Mouse (Mus musculus) liver, embryonic 14.5 days (tissue): ENCODE measurements around the gene Serf2. TPM values are rescaled to one million over a fixed set of nuclear protein-coding genes. Genes with fewer than 3 reads are reported as not detected.
"Not testable (repeated sequence)": the region's sequence is repeated elsewhere in the genome, so short reads cannot be mapped to it uniquely, and the experiment has no call there.

Source experiments
- ATAC-seq: fragments of 200-750 bp; cut with Nextera tagmentation; 2 replicates; pipeline ENCODE4 v1.8.0; 2017; ENCODE audit warnings: moderate number of reproducible peaks, mild to moderate bottlenecking, moderate library complexity; ENCODE audit not compliant: insufficient read depth
- DNase-seq, 3 experiments: peaks; one replicate each; pipeline ENCODE4 v3.0.0-alpha.2; 2012 to 2013; ENCODE audit warnings: low read depth in 3 of 3, low spot score in 3 of 3
- H3K27ac ChIP-seq: fragments of 300-500 bp; sonication (generic); 2 replicates; pipeline ENCODE4 v1.5.1; 2014; ENCODE audit warnings: moderate library complexity, mild to moderate bottlenecking, control low read depth, inconsistent platforms
- H3K27me3 ChIP-seq: fragments of 300-500 bp; sonication (generic); 2 replicates; pipeline ENCODE4 v1.6.1; 2014; ENCODE audit warnings: mild to moderate bottlenecking, low read length, moderate library complexity; ENCODE audit not compliant: control insufficient read depth, insufficient read depth
- H3K36me3 ChIP-seq: fragments of 300-500 bp; sonication (generic); replicated peaks from 2 replicates; pipeline ENCODE4 v1.6.1; 2014; ENCODE audit warnings: low read depth; ENCODE audit not compliant: control insufficient read depth, insufficient read depth
- H3K4me1 ChIP-seq, 2 experiments: fragments of 200-500 bp in 1 of 2; fragments of 300-500 bp in 1 of 2; sonication (generic) in 1 of 2; replicated peaks; 2 replicates each; pipeline ENCODE4 v1.6.1; 2012 to 2014; ENCODE audit warnings: antibody characterized with exemption in 1 of 2, inconsistent platforms in 1 of 2, low read length in 1 of 2; ENCODE audit not compliant: control insufficient read depth in 2 of 2, insufficient read depth in 2 of 2
- H3K4me2 ChIP-seq: fragments of 300-500 bp; sonication (generic); 2 replicates; pipeline ENCODE4 v1.6.1; 2014; ENCODE audit warnings: low read depth, mild to moderate bottlenecking, control low read depth, moderate library complexity
- H3K4me3 ChIP-seq, 2 experiments: fragments of 200-500 bp in 1 of 2; fragments of 300-500 bp in 1 of 2; sonication (generic) in 1 of 2; 2 replicates each; pipeline ENCODE4 v1.5.1; 2012 to 2014; ENCODE audit warnings: low read depth in 2 of 2, low read length in 2 of 2, mild to moderate bottlenecking in 2 of 2, control low read depth in 1 of 2, inconsistent platforms in 1 of 2, moderate library complexity in 1 of 2; ENCODE audit not compliant: insufficient read depth in 1 of 2
- H3K9ac ChIP-seq: fragments of 300-500 bp; sonication (generic); replicated peaks from 2 replicates; pipeline ENCODE4 v1.6.1; 2014; ENCODE audit warnings: mild to moderate bottlenecking, control low read depth, moderate library complexity
- H3K9me3 ChIP-seq: fragments of 300-500 bp; sonication (generic); 2 replicates; pipeline ENCODE4 v1.6.1; 2016; ENCODE audit warnings: low read length, mixed read lengths; ENCODE audit not compliant: control insufficient read depth
- CTCF ChIP-seq: IDR thresholded peaks from 2 replicates; pipeline ENCODE4 v1.5.1; 2016; ENCODE audit warnings: antibody characterized with exemption, low read depth, control low read depth
- EP300 ChIP-seq: IDR thresholded peaks from 2 replicates; pipeline ENCODE4 v1.6.1; 2016; ENCODE audit warnings: antibody characterized with exemption, low read depth
- WGBS: fragments of 180-500 bp; shearing (Covaris S2); extraction: QIAGEN DNeasy Blood & Tissue Kit; methylation state at CpG from one replicate; pipeline ENCODE4 v1.1.7; 2014; ENCODE audit not compliant: insufficient replicate concordance; 5-methylcytosine and 5-hydroxymethylcytosine counted together
- polyA plus RNA-seq, 2 experiments: library from polyadenylated mRNA; depleted of rRNA in 1 of 2; stranded (reverse) in 1 of 2; unstranded in 1 of 2; fragments of >200 nt; fragmentation: Nextera tagmentation in 1 of 2; extraction: Ambion mirVana in 1 of 2; gene quantifications; 2 replicates each; pipeline versions ENCODE4 v1.2.1 to v1.2.3; 2012 to 2014

The Serf2 gene
- polyA plus RNA-seq, 2 experiments: 279 to 345 TPM

- no peak for TF ChIP-seq CTCF
- no peak for TF ChIP-seq EP300
- no peak for DNase-seq
- Histone ChIP-seq H3K27me3 (no peaks in the 10 kb centered on the region), H3K9me3 (no peaks in the 10 kb centered on the region), H3K36me3 (no peaks in the 10 kb centered on the region), H3K9ac (no peak overlapping the region), H3K4me1 (peaks cover 3 to 5% of the 10 kb centered on the region in 2 experiments; a peak in 1 of 4 replicates), H3K27ac (no peak overlapping the region), H3K4me2 (no peak overlapping the region), H3K4me3 (no peak overlapping the region)
- no peak for ATAC-seq
- 73% methylated on average over 3 of the region's 3 CpGs for WGBS
Observed at GRCm38 (mm10) chr2:121477491-121478266, 28.7 kb downstream of the Serf2 start.

- H3K9ac ChIP-seq: no peak overlapping the region
- ATAC-seq: 0 out of 2 replicates have a peak, but pooled peaks have one; percentile 15
Observed at GRCm38 (mm10) chr2:121480498-121480897, 31.5 kb downstream of the Serf2 start.

GRCm38 (mm10) chr2:121480916-121481315 lies 31.9 kb downstream of the Serf2 start:
- H3K36me3 ChIP-seq, H3K4me3 ChIP-seq, H3K27ac ChIP-seq, H3K9ac ChIP-seq, H3K27me3 ChIP-seq, H3K4me2 ChIP-seq, ATAC-seq, H3K4me1 ChIP-seq, DNase-seq, H3K9me3 ChIP-seq: not testable (repeated sequence)
- 75% methylated on average over 13 of the region's 13 CpGs for WGBS

More at GRCm38 (mm10) chr2:121480498-121480897, 31.5 kb downstream of the Serf2 start:
- H3K9me3 ChIP-seq: no peaks in the 10 kb centered on the region
- TF ChIP-seq EP300 (no peak), CTCF (peak; percentile 89)
- DNase-seq: no peak
- 40% methylated on average over 3 of the region's 3 CpGs for WGBS
- H3K36me3 ChIP-seq: no peaks in the 10 kb centered on the region
- H3K27ac ChIP-seq: no peak overlapping the region
- no peaks in the 10 kb centered on the region for H3K27me3 ChIP-seq
- no peak overlapping the region for H3K4me2 ChIP-seq
- no peaks in the 10 kb centered on the region for H3K4me1 ChIP-seq
- no peak overlapping the region for H3K4me3 ChIP-seq

GRCm38 (mm10) chr2:121483576-121483975 lies 34.6 kb downstream of the Serf2 start:
- H3K9ac ChIP-seq: no peak overlapping the region
- H3K27me3 ChIP-seq: no peaks in the 10 kb centered on the region
- no peaks in the 10 kb centered on the region for H3K4me1 ChIP-seq
- WGBS: 73% methylated on average over 8 of the region's 8 CpGs
- no peak overlapping the region for H3K4me3 ChIP-seq
- no peaks in the 10 kb centered on the region for H3K9me3 ChIP-seq
- no peak for ATAC-seq
- no peak for TF ChIP-seq EP300
- TF ChIP-seq CTCF: no peak
- no peak for DNase-seq
- H3K36me3 ChIP-seq: no peaks in the 10 kb centered on the region
- H3K4me2 ChIP-seq: no peak overlapping the region
- H3K27ac ChIP-seq: no peak overlapping the region

GRCm38 (mm10) chr2:121484403-121484802 lies 35.4 kb downstream of the Serf2 start:
- not testable (repeated sequence) for H3K36me3 ChIP-seq, H3K4me2 ChIP-seq, H3K27ac ChIP-seq, H3K9me3 ChIP-seq, DNase-seq, ATAC-seq, H3K27me3 ChIP-seq, H3K9ac ChIP-seq, H3K4me3 ChIP-seq, H3K4me1 ChIP-seq
- 44% methylated on average over 1 of the region's 2 CpGs for WGBS

- not testable (repeated sequence) for H3K9ac ChIP-seq, H3K27me3 ChIP-seq, H3K4me1 ChIP-seq, DNase-seq, H3K4me3 ChIP-seq, H3K4me2 ChIP-seq, H3K9me3 ChIP-seq, H3K36me3 ChIP-seq, H3K27ac ChIP-seq, ATAC-seq
- WGBS: no CpG with 5 or more reads among the region's 6 CpGs
Observed at GRCm38 (mm10) chr2:121501550-121501949, 52.6 kb downstream of the Serf2 start.
